Mouse (Mus musculus) lung, embryonic 16.5 days (tissue): ENCODE data around the gene Epha6. TPM values are rescaled to one million over a fixed set of nuclear protein-coding genes. Genes with fewer than 3 reads are reported as not detected.

Source experiments
- ATAC-seq: fragments of 200-750 bp; cut with Nextera tagmentation; 2 replicates; pipeline ENCODE4 v1.8.0; 2017; ENCODE audit warnings: low read depth, mild to moderate bottlenecking, moderate library complexity
- H3K27ac ChIP-seq: fragments of 300-500 bp; sonication (generic); 2 replicates; pipeline ENCODE4 v1.5.1; 2014; ENCODE audit warnings: mild to moderate bottlenecking, control low read depth, low read length
- H3K27me3 ChIP-seq: fragments of 300-500 bp; sonication (generic); 2 replicates; pipeline ENCODE4 v1.6.1; 2014; ENCODE audit warnings: low read depth, low read length, mixed read lengths; ENCODE audit not compliant: control insufficient read depth, insufficient read depth
- H3K36me3 ChIP-seq: fragments of 300-500 bp; sonication (generic); 2 replicates; pipeline ENCODE4 v1.6.1; 2014; ENCODE audit warnings: low read length; ENCODE audit not compliant: control insufficient read depth, insufficient read depth
- H3K4me1 ChIP-seq: fragments of 300-500 bp; sonication (generic); replicated peaks from 2 replicates; pipeline ENCODE4 v1.6.1; 2014; ENCODE audit warnings: low read length, mixed read lengths; ENCODE audit not compliant: control insufficient read depth, insufficient read depth
- H3K4me2 ChIP-seq: fragments of 300-500 bp; sonication (generic); 2 replicates; pipeline ENCODE4 v1.6.1; 2014; ENCODE audit warnings: low read depth, low read length, control low read depth
- H3K4me3 ChIP-seq: fragments of 300-500 bp; sonication (generic); 2 replicates; pipeline ENCODE4 v1.5.1; 2014; ENCODE audit warnings: mild to moderate bottlenecking, low read length, control low read depth
- H3K9ac ChIP-seq: fragments of 300-500 bp; sonication (generic); 2 replicates; pipeline ENCODE4 v1.6.1; 2014; ENCODE audit warnings: low read length, control low read depth
- H3K9me3 ChIP-seq: fragments of 300-500 bp; sonication (generic); 2 replicates; pipeline ENCODE4 v1.6.1; 2016; ENCODE audit warnings: low read length; ENCODE audit not compliant: control insufficient read depth
- WGBS: fragments of 180-500 bp; shearing (Covaris S2); extraction: QIAGEN DNeasy Blood & Tissue Kit; methylation state at CpG from one replicate; pipeline ENCODE4 v1.1.7; 2014; 5-methylcytosine and 5-hydroxymethylcytosine counted together
- polyA plus RNA-seq: library from polyadenylated mRNA; unstranded; fragments of >200 nt; fragmentation: Nextera tagmentation; extraction: Ambion mirVana; gene quantifications from 2 replicates; pipeline ENCODE4 v1.2.1, GENCODE M21; 2015

Gene Epha6
- polyA plus RNA-seq, 1 experiment from 2014 or later: not detected

- no peaks in the 10 kb centered on the region for H3K4me1 ChIP-seq
- H3K4me2 ChIP-seq: no peak overlapping the region
- no peaks in the 10 kb centered on the region for H3K27me3 ChIP-seq
- H3K36me3 ChIP-seq: no peaks in the 10 kb centered on the region
- no peak overlapping the region for H3K27ac ChIP-seq
- H3K9ac ChIP-seq: no peak overlapping the region
- ATAC-seq: no peak
- no peak overlapping the region for H3K4me3 ChIP-seq
- 70% methylated on average over 1 of the region's 1 CpGs for WGBS
- H3K9me3 ChIP-seq: no peaks in the 10 kb centered on the region
Measured at GRCm38 (mm10) chr16:60283963-60284362, 321.4 kb downstream of the Epha6 start.

GRCm38 (mm10) chr16:60274109-60274508, 331.2 kb downstream of the Epha6 start:
- H3K4me3 ChIP-seq: no peak overlapping the region
- no peaks in the 10 kb centered on the region for H3K9me3 ChIP-seq
- H3K9ac ChIP-seq: no peak overlapping the region
- no peaks in the 10 kb centered on the region for H3K36me3 ChIP-seq
- no peak for ATAC-seq
- no peaks in the 10 kb centered on the region for H3K4me1 ChIP-seq
- 67% methylated on average over 2 of the region's 2 CpGs for WGBS
- H3K27ac ChIP-seq: no peak overlapping the region
- no peaks in the 10 kb centered on the region for H3K27me3 ChIP-seq
- H3K4me2 ChIP-seq: no peak overlapping the region

GRCm38 (mm10) chr16:60266367-60267351, 338.7 kb downstream of the Epha6 start:
- no peak overlapping the region for H3K4me2 ChIP-seq
- H3K27me3 ChIP-seq: no peaks in the 10 kb centered on the region
- H3K36me3 ChIP-seq: no peaks in the 10 kb centered on the region
- no peak for ATAC-seq
- no peak overlapping the region for H3K4me3 ChIP-seq
- WGBS: 84% methylated on average over 9 of the region's 9 CpGs
- no peaks in the 10 kb centered on the region for H3K9me3 ChIP-seq
- H3K9ac ChIP-seq: no peak overlapping the region
- H3K4me1 ChIP-seq: no peaks in the 10 kb centered on the region
- no peak overlapping the region for H3K27ac ChIP-seq

- Histone ChIP-seq H3K9ac (no peak overlapping the region), H3K4me1 (no peaks in the 10 kb centered on the region), H3K4me3 (no peak overlapping the region), H3K9me3 (no peaks in the 10 kb centered on the region), H3K4me2 (no peak overlapping the region), H3K36me3 (no peaks in the 10 kb centered on the region), H3K27me3 (no peaks in the 10 kb centered on the region), H3K27ac (no peak overlapping the region)
- no peak for ATAC-seq
- 67% methylated on average over 6 of the region's 6 CpGs for WGBS
Measured at GRCm38 (mm10) chr16:60264719-60265508, 340.4 kb downstream of the Epha6 start.

GRCm38 (mm10) chr16:60258151-60258635, 347.1 kb downstream of the Epha6 start:
- ATAC-seq: no peak
- H3K9ac ChIP-seq: no peak overlapping the region
- H3K9me3 ChIP-seq: no peaks in the 10 kb centered on the region
- H3K4me3 ChIP-seq: no peak overlapping the region
- no peaks in the 10 kb centered on the region for H3K36me3 ChIP-seq
- H3K27me3 ChIP-seq: no peaks in the 10 kb centered on the region
- no peak overlapping the region for H3K4me2 ChIP-seq
- WGBS: 76% methylated on average over 7 of the region's 7 CpGs
- H3K4me1 ChIP-seq: no peaks in the 10 kb centered on the region
- H3K27ac ChIP-seq: no peak overlapping the region

GRCm38 (mm10) chr16:60257623-60258022, 347.7 kb downstream of the Epha6 start:
- H3K27me3 ChIP-seq: no peaks in the 10 kb centered on the region
- 56% methylated on average over 2 of the region's 2 CpGs for WGBS
- no peaks in the 10 kb centered on the region for H3K9me3 ChIP-seq
- no peaks in the 10 kb centered on the region for H3K36me3 ChIP-seq
- H3K4me3 ChIP-seq: no peak overlapping the region
- H3K4me2 ChIP-seq: no peak overlapping the region
- no peak overlapping the region for H3K27ac ChIP-seq
- H3K4me1 ChIP-seq: no peaks in the 10 kb centered on the region
- no peak for ATAC-seq
- no peak overlapping the region for H3K9ac ChIP-seq

- Histone ChIP-seq H3K27me3 (no peaks in the 10 kb centered on the region), H3K27ac (no peak overlapping the region), H3K4me3 (no peak overlapping the region), H3K9ac (no peak overlapping the region), H3K36me3 (no peaks in the 10 kb centered on the region), H3K4me1 (no peaks in the 10 kb centered on the region), H3K4me2 (no peak overlapping the region), H3K9me3 (no peaks in the 10 kb centered on the region)
- WGBS: 68% methylated on average over 4 of the region's 4 CpGs
- ATAC-seq: no peak
Measured at GRCm38 (mm10) chr16:60257044-60257443, 348.3 kb downstream of the Epha6 start.

- no peaks in the 10 kb centered on the region for H3K36me3 ChIP-seq
Measured at GRCm38 (mm10) chr16:60239356-60240190, 365.8 kb downstream of the Epha6 start.

More at GRCm38 (mm10) chr16:60239356-60240190, 365.8 kb downstream of the Epha6 start:
- 69% methylated on average over 2 of the region's 2 CpGs for WGBS
- no peaks in the 10 kb centered on the region for H3K27me3 ChIP-seq
- H3K9me3 ChIP-seq: no peaks in the 10 kb centered on the region
- H3K4me1 ChIP-seq: no peaks in the 10 kb centered on the region
- H3K4me3 ChIP-seq: no peak overlapping the region
- H3K4me2 ChIP-seq: no peak overlapping the region
- H3K27ac ChIP-seq: no peak overlapping the region
- H3K9ac ChIP-seq: no peak overlapping the region
- no peak for ATAC-seq
